Mouse (Mus musculus): ENCODE measurements around the gene Slco2a1. TPM values are rescaled to one million over a fixed set of nuclear protein-coding genes. Genes with fewer than 3 reads are reported as not detected.

Slco2a1 gene
- polyA plus RNA-seq, 1 experiment from 2014 or later, result 6.5 TPM

DNA sequence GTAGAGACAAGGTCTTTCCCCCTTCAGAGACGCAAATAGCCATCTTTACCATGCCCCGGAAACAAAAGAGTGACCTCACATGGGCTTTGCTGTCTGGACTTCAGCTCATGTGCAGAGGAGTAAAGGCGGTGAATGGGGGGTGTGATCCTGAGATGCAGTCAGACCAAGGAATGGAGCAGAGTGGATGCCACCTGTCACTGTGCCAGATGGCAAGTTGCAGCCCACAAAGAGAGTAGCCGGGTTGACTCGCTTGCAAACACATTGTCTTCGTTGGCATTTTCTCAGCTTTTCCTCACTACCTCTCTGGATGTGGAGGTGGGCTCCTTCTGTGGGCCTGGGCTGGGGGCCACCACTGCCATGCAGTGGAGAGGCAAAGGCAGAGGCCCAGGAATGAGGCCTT is 98.2 kb downstream of the Slco2a1 start:
- no peak overlapping the region for H3K4me3 ChIP-seq (ENCODE audit: control insufficient read depth in 1 of 2, insufficient read depth in 1 of 2, low read depth in 1 of 2, low read length in 2 of 2)
- ATAC-seq (ENCODE audit: insufficient number of reproducible peaks, insufficient read depth, low FRiP score, low read depth), result no peak
- H3K4me1 ChIP-seq (ENCODE audit: control insufficient read depth in 2 of 2, insufficient read depth in 2 of 2, low read length in 2 of 2), result peaks cover 3 to 6% of the 10 kb centered on the region in 2 experiments; a peak in 1 of 4 replicates
- H3K27me3 ChIP-seq (ENCODE audit: control insufficient read depth, insufficient read depth, low read length), result peaks cover 3% of the 10 kb centered on the region; the same call in 1 of the 2 replicates
- no peak overlapping the region for H3K9ac ChIP-seq (ENCODE audit: low read length)
- 89% methylated on average over 6 of the region's 6 CpGs for WGBS
- no peaks in the 10 kb centered on the region for H3K36me3 ChIP-seq (ENCODE audit: control insufficient read depth, insufficient read depth, low read length)
- H3K4me2 ChIP-seq (ENCODE audit: low read length), result no peak overlapping the region
- H3K27ac ChIP-seq (replicated peaks in 1 of 2; ENCODE audit: control insufficient read depth in 1 of 2, insufficient read depth in 1 of 2, low read depth in 2 of 2, low read length in 2 of 2), result no peak overlapping the region
- no peaks in the 10 kb centered on the region for H3K9me3 ChIP-seq (ENCODE audit: control insufficient read depth, low read length)

DNA sequence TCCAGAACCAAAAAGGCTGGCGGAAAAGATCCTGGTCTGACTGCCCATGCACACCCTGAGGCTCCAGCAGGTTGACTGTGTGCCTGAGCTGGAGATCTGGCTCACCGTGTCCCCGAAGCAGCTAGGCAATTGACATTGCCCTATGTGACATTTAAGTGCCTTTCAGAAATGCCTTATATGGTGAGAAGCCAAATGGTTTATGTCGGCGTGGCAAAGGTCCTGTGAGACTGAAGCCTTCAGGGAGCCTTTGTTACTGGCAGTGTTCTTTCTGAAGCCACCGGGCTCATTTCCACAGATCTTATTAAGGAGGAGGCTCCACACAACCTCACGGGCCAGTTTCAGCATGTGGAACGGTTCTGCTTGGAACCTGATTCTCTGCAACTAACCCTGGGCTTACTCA is 98.8 kb downstream of the Slco2a1 start:
- H3K36me3 ChIP-seq (ENCODE audit: control insufficient read depth, insufficient read depth, low read length), result no peaks in the 10 kb centered on the region
- no peak overlapping the region for H3K27ac ChIP-seq (replicated peaks in 1 of 2; ENCODE audit: control insufficient read depth in 1 of 2, insufficient read depth in 1 of 2, low read depth in 2 of 2, low read length in 2 of 2)
- no peak overlapping the region for H3K4me3 ChIP-seq (ENCODE audit: control insufficient read depth in 1 of 2, insufficient read depth in 1 of 2, low read depth in 1 of 2, low read length in 2 of 2)
- no peak overlapping the region for H3K9ac ChIP-seq (ENCODE audit: low read length)
- peaks cover 3 to 6% of the 10 kb centered on the region in 2 experiments; a peak in 1 of 4 replicates for H3K4me1 ChIP-seq (ENCODE audit: control insufficient read depth in 2 of 2, insufficient read depth in 2 of 2, low read length in 2 of 2)
- peaks cover 3% of the 10 kb centered on the region; the same call in 1 of the 2 replicates for H3K27me3 ChIP-seq (ENCODE audit: control insufficient read depth, insufficient read depth, low read length)
- no peak for ATAC-seq (ENCODE audit: insufficient number of reproducible peaks, insufficient read depth, low FRiP score, low read depth)
- no peaks in the 10 kb centered on the region for H3K9me3 ChIP-seq (ENCODE audit: control insufficient read depth, low read length)
- WGBS, result 64% methylated on average over 8 of the region's 8 CpGs
- no peak overlapping the region for H3K4me2 ChIP-seq (ENCODE audit: low read length)

DNA sequence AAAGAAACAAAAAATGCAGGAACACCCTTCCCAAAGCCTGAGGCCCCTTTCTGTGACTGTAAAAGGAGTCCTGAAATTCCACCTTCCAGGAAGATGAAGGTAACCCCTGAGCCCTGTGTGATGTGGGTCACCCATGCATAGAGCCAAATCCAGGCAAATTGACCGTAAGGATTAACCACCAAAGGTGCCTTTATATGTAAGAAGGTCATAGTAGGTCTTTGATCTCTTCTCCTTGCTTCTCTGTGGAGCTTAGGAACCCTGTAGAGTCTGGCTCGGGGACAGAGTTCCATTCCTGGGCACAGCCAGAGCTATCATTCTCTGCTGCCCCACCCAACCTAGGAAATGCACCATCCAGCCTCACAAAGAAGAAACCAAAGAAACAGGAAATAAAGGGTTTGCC is 100.1 kb downstream of the Slco2a1 start:
- H3K4me1 ChIP-seq (ENCODE audit: control insufficient read depth in 2 of 2, insufficient read depth in 2 of 2, low read length in 2 of 2), result peaks cover 1 to 8% of the 10 kb centered on the region in 2 experiments; a peak in 1 of 4 replicates
- no peak for ATAC-seq (ENCODE audit: insufficient number of reproducible peaks, insufficient read depth, low FRiP score, low read depth)
- H3K4me2 ChIP-seq (ENCODE audit: low read length), result no peak overlapping the region
- H3K9ac ChIP-seq (ENCODE audit: low read length), result no peak overlapping the region
- no peaks in the 10 kb centered on the region for H3K9me3 ChIP-seq (ENCODE audit: control insufficient read depth, low read length)
- 92% methylated on average over 2 of the region's 2 CpGs for WGBS
- no peak overlapping the region for H3K27ac ChIP-seq (replicated peaks in 1 of 2; ENCODE audit: control insufficient read depth in 1 of 2, insufficient read depth in 1 of 2, low read depth in 2 of 2, low read length in 2 of 2)
- no peak overlapping the region for H3K4me3 ChIP-seq (ENCODE audit: control insufficient read depth in 1 of 2, insufficient read depth in 1 of 2, low read depth in 1 of 2, low read length in 2 of 2)
- H3K36me3 ChIP-seq (ENCODE audit: control insufficient read depth, insufficient read depth, low read length), result no peaks in the 10 kb centered on the region
- H3K27me3 ChIP-seq (ENCODE audit: control insufficient read depth, insufficient read depth, low read length), result peaks cover 3% of the 10 kb centered on the region; the same call in 1 of the 2 replicates

DNA sequence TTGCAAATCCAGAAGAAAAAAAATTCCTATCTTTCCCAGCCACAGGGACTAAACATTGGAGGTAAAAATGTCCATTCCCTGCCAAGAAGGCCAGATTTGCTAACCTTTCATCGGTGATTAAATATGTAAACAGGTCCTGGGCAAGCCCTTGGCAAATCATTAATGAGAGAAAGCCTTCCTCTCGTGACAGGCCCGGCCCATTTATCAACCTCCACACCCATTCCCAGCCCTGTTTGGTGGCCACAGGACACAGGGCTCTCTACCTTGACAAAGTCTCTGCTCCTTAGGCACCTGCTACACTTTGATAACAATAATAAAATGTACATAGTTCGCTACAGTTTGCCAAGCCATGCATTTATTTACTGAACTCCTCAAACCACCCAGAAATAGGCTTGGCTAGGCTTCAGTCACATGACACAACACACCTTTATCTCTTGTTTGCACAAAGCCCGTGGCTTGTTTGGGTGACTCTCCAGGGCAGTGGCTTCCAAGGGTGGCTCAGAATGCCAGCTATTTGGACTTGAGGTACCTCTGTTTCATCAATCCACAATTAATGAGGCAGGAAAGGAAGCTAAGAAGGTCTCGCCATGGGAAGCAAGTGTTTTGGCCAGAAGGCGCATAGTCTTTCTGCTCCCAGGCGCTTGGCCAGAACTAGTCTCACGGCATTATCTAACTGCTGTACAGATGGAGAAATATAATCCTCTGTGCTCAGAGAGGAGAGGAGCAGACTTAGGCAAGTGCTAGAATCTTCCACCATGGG is 101.8 kb downstream of the Slco2a1 start:
- no peak overlapping the region for H3K9ac ChIP-seq (ENCODE audit: low read length)
- peaks cover 0 to 5% of the 10 kb centered on the region in 2 experiments; a peak in 1 of 4 replicates for H3K4me1 ChIP-seq (ENCODE audit: control insufficient read depth in 2 of 2, insufficient read depth in 2 of 2, low read length in 2 of 2)
- H3K4me2 ChIP-seq (ENCODE audit: low read length), result no peak overlapping the region
- H3K4me3 ChIP-seq (ENCODE audit: control insufficient read depth in 1 of 2, insufficient read depth in 1 of 2, low read depth in 1 of 2, low read length in 2 of 2), result no peak overlapping the region
- H3K36me3 ChIP-seq (ENCODE audit: control insufficient read depth, insufficient read depth, low read length), result no peaks in the 10 kb centered on the region
- ATAC-seq (ENCODE audit: insufficient number of reproducible peaks, insufficient read depth, low FRiP score, low read depth), result no peak
- WGBS, result 65% methylated on average over 9 of the region's 9 CpGs
- H3K9me3 ChIP-seq (ENCODE audit: control insufficient read depth, low read length), result no peaks in the 10 kb centered on the region
- peaks cover 3% of the 10 kb centered on the region; the same call in 1 of the 2 replicates for H3K27me3 ChIP-seq (ENCODE audit: control insufficient read depth, insufficient read depth, low read length)
- H3K27ac ChIP-seq (replicated peaks in 1 of 2; ENCODE audit: control insufficient read depth in 1 of 2, insufficient read depth in 1 of 2, low read depth in 2 of 2, low read length in 2 of 2), result no peak overlapping the region

DNA sequence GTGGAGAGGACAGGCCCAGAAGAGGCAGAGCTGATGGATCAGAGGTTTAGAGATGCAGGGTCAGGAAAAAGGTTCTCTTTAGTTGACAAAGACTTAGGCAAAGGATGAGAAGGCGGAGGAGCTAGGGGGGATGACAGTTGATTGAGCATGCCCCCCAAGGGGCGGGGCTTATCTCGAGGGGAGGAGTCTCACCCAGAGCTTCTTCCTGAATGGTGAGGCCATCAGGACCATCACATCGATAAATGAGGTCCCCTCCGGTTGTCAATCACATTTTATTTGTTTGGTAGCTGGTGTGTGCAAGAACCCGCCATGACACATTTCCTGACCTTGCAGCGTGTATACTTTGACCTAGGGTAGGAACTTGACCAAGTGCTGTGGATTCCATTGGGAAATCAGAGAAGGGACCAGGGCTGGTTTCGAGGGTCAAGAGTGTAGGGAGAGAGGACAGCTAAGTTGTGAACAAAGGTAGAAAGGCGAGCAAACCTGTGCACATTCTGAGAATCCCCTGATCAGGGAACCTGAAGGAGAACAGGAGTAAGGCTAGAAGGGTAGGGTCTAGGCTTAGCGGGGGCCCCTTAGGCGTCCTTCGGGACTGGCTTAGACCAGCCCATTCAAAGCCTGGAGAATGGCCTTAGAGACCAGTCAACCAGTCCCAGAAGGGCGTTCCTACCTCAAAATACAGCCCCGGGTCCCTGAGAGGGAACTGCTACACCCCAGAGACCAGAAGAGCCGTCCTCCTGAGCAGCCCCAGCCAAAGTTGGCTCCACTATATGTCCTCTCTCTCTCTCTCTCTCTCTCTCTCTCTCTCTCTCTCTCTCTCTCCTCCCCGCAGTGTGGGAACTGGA is 102.7 kb downstream of the Slco2a1 start:
- no peak overlapping the region for H3K4me2 ChIP-seq (ENCODE audit: low read length)
- H3K4me3 ChIP-seq (ENCODE audit: control insufficient read depth in 1 of 2, insufficient read depth in 1 of 2, low read depth in 1 of 2, low read length in 2 of 2), result no peak overlapping the region
- peaks cover 0 to 5% of the 10 kb centered on the region in 2 experiments; a peak in 1 of 4 replicates for H3K4me1 ChIP-seq (ENCODE audit: control insufficient read depth in 2 of 2, insufficient read depth in 2 of 2, low read length in 2 of 2)
- H3K36me3 ChIP-seq (ENCODE audit: control insufficient read depth, insufficient read depth, low read length), result no peaks in the 10 kb centered on the region
- ATAC-seq (ENCODE audit: insufficient number of reproducible peaks, insufficient read depth, low FRiP score, low read depth), result no peak
- WGBS, result 78% methylated on average over 16 of the region's 16 CpGs
- no peak overlapping the region for H3K9ac ChIP-seq (ENCODE audit: low read length)
- no peaks in the 10 kb centered on the region for H3K9me3 ChIP-seq (ENCODE audit: control insufficient read depth, low read length)
- H3K27ac ChIP-seq (replicated peaks in 1 of 2; ENCODE audit: control insufficient read depth in 1 of 2, insufficient read depth in 1 of 2, low read depth in 2 of 2, low read length in 2 of 2), result no peak overlapping the region
- H3K27me3 ChIP-seq (ENCODE audit: control insufficient read depth, insufficient read depth, low read length), result peaks cover 3% of the 10 kb centered on the region; the same call in 1 of the 2 replicates

DNA sequence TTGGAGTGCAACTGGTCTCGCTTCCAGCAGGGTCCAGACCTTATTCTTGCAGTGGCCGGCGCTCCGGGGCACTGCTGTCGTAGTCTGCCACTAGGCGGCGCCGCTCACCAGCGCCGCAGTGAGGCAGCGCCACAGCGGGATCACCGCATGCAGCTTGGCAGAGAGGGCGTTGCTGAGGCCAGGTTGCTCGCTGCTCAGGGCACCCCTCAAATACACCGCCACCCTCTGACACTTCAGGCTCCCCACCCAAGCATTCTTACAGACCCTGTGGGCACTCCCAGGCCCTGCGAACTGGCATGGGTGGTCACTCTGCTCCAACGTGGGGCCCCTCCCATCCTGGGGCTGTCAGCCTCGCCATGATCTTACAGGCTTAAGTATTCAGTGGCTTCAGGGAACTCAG is 103.7 kb downstream of the Slco2a1 start:
- H3K9me3 ChIP-seq (ENCODE audit: control insufficient read depth, low read length), result no peaks in the 10 kb centered on the region
- H3K27ac ChIP-seq (replicated peaks in 1 of 2; ENCODE audit: control insufficient read depth in 1 of 2, insufficient read depth in 1 of 2, low read depth in 2 of 2, low read length in 2 of 2), result no peak overlapping the region
- peak overlapping the region; percentile 90 for H3K4me2 ChIP-seq (ENCODE audit: low read length)
- peak overlapping the region; percentile 67 for H3K9ac ChIP-seq (ENCODE audit: low read length)
- WGBS, result 0% methylated on average over 19 of the region's 19 CpGs
- no peaks in the 10 kb centered on the region for H3K36me3 ChIP-seq (ENCODE audit: control insufficient read depth, insufficient read depth, low read length)
- peak overlapping the region; percentile 46 to 49 for H3K4me3 ChIP-seq (ENCODE audit: control insufficient read depth in 1 of 2, insufficient read depth in 1 of 2, low read depth in 1 of 2, low read length in 2 of 2)
- H3K4me1 ChIP-seq (ENCODE audit: control insufficient read depth in 2 of 2, insufficient read depth in 2 of 2, low read length in 2 of 2), result peaks cover 0 to 5% of the 10 kb centered on the region in 2 experiments; a peak in 1 of 4 replicates
- H3K27me3 ChIP-seq (ENCODE audit: control insufficient read depth, insufficient read depth, low read length), result peaks cover 3% of the 10 kb centered on the region; the same call in 1 of the 2 replicates
- ATAC-seq (ENCODE audit: insufficient number of reproducible peaks, insufficient read depth, low FRiP score, low read depth), result peak; percentile 75

DNA sequence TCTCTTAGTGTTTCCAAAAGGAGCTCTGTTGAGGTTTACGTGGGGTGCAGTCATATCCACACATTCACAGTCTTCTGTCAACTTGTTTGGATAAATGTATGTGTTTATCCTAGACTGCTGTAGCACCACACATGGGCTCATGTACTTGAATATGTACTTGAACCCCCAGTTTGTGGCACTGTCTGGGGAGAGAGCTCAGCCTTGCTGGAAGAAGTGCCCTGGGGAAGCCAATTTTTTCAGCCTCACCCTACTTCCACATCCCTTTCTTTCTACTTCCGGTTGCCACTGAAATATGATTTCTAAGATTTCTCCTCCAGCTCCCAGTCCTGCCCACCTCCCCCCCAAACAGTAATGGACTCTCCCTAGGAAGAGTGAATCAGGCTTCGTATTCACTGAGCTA is 105.2 kb downstream of the Slco2a1 start:
- no peaks in the 10 kb centered on the region for H3K36me3 ChIP-seq (ENCODE audit: control insufficient read depth, insufficient read depth, low read length)
- 73% methylated on average over 3 of the region's 3 CpGs for WGBS
- H3K4me2 ChIP-seq (ENCODE audit: low read length), result no peak overlapping the region
- peaks cover 3% of the 10 kb centered on the region; the same call in 1 of the 2 replicates for H3K27me3 ChIP-seq (ENCODE audit: control insufficient read depth, insufficient read depth, low read length)
- no peaks in the 10 kb centered on the region for H3K9me3 ChIP-seq (ENCODE audit: control insufficient read depth, low read length)
- H3K27ac ChIP-seq (replicated peaks in 1 of 2; ENCODE audit: control insufficient read depth in 1 of 2, insufficient read depth in 1 of 2, low read depth in 2 of 2, low read length in 2 of 2), result no peak overlapping the region
- H3K4me1 ChIP-seq (ENCODE audit: control insufficient read depth in 2 of 2, insufficient read depth in 2 of 2, low read length in 2 of 2), result peaks cover 0 to 5% of the 10 kb centered on the region in 2 experiments; a peak in 1 of 4 replicates
- no peak overlapping the region for H3K4me3 ChIP-seq (ENCODE audit: control insufficient read depth in 1 of 2, insufficient read depth in 1 of 2, low read depth in 1 of 2, low read length in 2 of 2)
- ATAC-seq (ENCODE audit: insufficient number of reproducible peaks, insufficient read depth, low FRiP score, low read depth), result no peak
- H3K9ac ChIP-seq (ENCODE audit: low read length), result no peak overlapping the region

All from heart, embryonic 14.5 days (tissue).